Mouse (Mus musculus) midbrain, embryonic 11.5 days (tissue): Measurements from ENCODE around the gene Jag1. TPM values are rescaled to one million over a fixed set of nuclear protein-coding genes. Genes with fewer than 3 reads are reported as not detected.

ENCODE experiments used
- ATAC-seq: fragments of 200-750 bp; cut with Nextera tagmentation; 2 replicates; pipeline ENCODE4 v1.8.0; 2017; ENCODE audit warnings: moderate TSS enrichment, moderate library complexity; ENCODE audit not compliant: low FRiP score
- DNase-seq: peaks from one replicate; pipeline ENCODE4 v3.0.0; 2015; ENCODE audit warnings: low spot score; ENCODE audit errors: missing footprints
- H3K27ac ChIP-seq: fragments of 300-500 bp; sonication (generic); 2 replicates; pipeline ENCODE4 v1.5.1; 2014; ENCODE audit warnings: low read depth, low read length
- H3K27me3 ChIP-seq: fragments of 300-500 bp; sonication (generic); 2 replicates; pipeline ENCODE4 v1.6.1; 2014; ENCODE audit warnings: mild to moderate bottlenecking, low read length, moderate library complexity, mixed read lengths; ENCODE audit not compliant: control insufficient read depth, insufficient read depth
- H3K36me3 ChIP-seq: fragments of 300-500 bp; sonication (generic); 2 replicates; pipeline ENCODE4 v1.6.1; 2014; ENCODE audit warnings: mild to moderate bottlenecking, low read length, moderate library complexity, mixed read lengths; ENCODE audit not compliant: control insufficient read depth, insufficient read depth
- H3K4me1 ChIP-seq: fragments of 300-500 bp; sonication (generic); 2 replicates; pipeline ENCODE4 v1.6.1; 2014; ENCODE audit warnings: low read length; ENCODE audit not compliant: control insufficient read depth, insufficient read depth
- H3K4me2 ChIP-seq: fragments of 300-500 bp; sonication (generic); 2 replicates; pipeline ENCODE4 v1.6.1; 2014; ENCODE audit warnings: mild to moderate bottlenecking, moderate library complexity
- H3K4me3 ChIP-seq: fragments of 300-500 bp; sonication (generic); 2 replicates; pipeline ENCODE4 v1.5.1; 2014; ENCODE audit warnings: low read depth, low read length
- H3K9ac ChIP-seq: fragments of 300-500 bp; sonication (generic); 2 replicates; pipeline ENCODE4 v1.6.1; 2014; ENCODE audit warnings: low read length
- H3K9me3 ChIP-seq: fragments of 300-500 bp; sonication (generic); 2 replicates; pipeline ENCODE4 v1.6.1; 2016; ENCODE audit warnings: low read length; ENCODE audit not compliant: control insufficient read depth
- WGBS: fragments of 180-500 bp; shearing (Covaris S2); extraction: QIAGEN DNeasy Blood & Tissue Kit; methylation state at CpG from one replicate; pipeline ENCODE4 v1.1.7; 2014; 5-methylcytosine and 5-hydroxymethylcytosine counted together
- polyA plus RNA-seq: library from polyadenylated mRNA; unstranded; fragments of >200 nt; fragmentation: Nextera tagmentation; extraction: Ambion mirVana; gene quantifications from 2 replicates; pipeline ENCODE4 v1.2.1, GENCODE M21; 2014

The Jag1 gene
- polyA plus RNA-seq = 35.4 TPM in 2 replicates

DNA sequence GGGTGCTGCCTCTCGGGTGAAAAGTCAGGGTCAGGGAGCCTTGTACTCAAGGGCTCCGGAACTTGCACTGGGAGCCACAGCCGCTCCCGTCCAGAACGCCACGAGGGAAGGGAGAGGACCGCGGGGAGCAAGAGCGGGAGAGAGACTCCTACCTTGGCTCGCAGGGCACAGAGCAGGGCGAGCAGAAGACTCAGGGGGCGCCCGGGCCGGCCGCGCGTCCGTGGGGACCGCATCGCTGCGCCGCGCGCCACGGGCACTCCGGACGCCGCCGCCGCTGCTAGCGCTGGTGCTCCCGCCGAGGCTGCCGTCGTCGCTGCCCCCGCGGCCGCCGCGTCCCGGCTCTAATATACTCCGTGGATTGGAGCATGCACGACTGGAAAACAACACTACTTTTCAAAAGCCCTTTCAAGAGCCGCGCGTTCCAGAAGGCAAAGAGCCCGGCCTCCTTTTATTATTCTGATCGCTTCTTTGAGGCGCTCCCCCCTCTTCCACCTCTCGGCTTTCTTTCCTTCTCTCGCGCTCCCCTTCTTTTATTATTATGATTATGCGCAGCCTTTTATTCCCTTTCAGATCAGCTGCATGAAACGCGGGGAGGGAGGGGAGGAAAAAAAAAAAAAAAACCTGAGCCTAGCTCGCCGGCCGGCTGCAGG lies at the start of gene Jag1:
TSS of gene Jag1 (minus strand) at position 620 of the 650 bp plus-strand sequence.
- H3K9me3 ChIP-seq = no peaks in the 10 kb centered on the region
- H3K4me2 ChIP-seq = peak within 1 kb of the TSS; percentile 65
- DNase-seq = peak; percentile 95
- H3K27ac ChIP-seq = peak within 1 kb of the TSS; percentile 91
- ATAC-seq = peak; percentile 49
- WGBS = under 1% methylated on average over 59 of the region's 59 CpGs
- H3K27me3 ChIP-seq = no peaks in the 10 kb centered on the region
- peak within 1 kb of the TSS; percentile 70 for H3K4me3 ChIP-seq
- peak within 1 kb of the TSS; percentile 86 for H3K9ac ChIP-seq
- peaks cover 36% of the 10 kb centered on the region for H3K4me1 ChIP-seq
- no peaks in the 10 kb centered on the region for H3K36me3 ChIP-seq

DNA sequence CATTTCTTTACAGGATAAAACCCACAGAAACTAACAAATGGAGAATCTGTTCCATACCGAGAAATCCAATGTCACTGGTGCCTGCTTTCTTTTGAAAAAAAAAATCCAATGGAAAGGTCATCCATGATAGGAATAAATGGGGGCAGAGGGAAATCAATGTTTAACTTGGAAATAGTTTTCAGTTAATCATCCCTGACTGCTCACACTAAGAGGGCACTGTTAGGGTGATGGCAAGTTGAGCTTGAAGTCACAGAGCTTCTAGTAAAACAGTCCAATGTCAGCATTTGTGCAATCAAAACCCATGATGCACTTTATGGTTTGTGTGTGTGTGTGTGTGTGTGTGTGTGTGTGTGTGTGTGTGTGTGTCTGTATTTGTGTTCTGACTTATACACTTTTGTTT lies 39.6 kb upstream of the Jag1 start:
- Histone ChIP-seq H3K4me1 (peaks cover 6% of the 10 kb centered on the region), H3K9me3 (no peaks in the 10 kb centered on the region; the same call in 1 of the 2 replicates), H3K4me3 (no peak overlapping the region), H3K27ac (no peak overlapping the region), H3K27me3 (no peaks in the 10 kb centered on the region), H3K4me2 (no peak overlapping the region), H3K36me3 (no peaks in the 10 kb centered on the region), H3K9ac (no peak overlapping the region)
- ATAC-seq (no peak), DNase-seq (no peak)
- WGBS = 77% methylated on average over 1 of the region's 1 CpGs

DNA sequence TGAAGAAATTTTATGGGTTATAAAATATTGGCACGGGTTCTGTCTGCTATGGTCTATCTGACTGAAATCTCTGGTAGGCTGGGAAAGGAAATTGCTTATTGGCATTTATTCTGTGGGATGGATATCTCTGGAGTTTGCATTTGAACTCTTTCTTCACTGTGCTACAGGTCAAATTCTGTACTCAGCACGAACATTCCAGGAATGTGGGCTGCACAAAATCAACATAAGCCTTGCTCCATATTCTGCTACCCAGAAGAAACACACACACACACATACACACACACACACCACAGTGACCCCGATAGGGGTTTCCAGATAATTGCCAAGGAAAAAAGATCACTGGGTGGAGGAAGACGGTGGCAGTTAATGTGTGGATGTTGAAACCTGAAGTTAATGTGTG lies 37.4 kb upstream of the Jag1 start:
- ATAC-seq = no peak
- no peaks in the 10 kb centered on the region for H3K27me3 ChIP-seq
- H3K36me3 ChIP-seq = no peaks in the 10 kb centered on the region

DNA sequence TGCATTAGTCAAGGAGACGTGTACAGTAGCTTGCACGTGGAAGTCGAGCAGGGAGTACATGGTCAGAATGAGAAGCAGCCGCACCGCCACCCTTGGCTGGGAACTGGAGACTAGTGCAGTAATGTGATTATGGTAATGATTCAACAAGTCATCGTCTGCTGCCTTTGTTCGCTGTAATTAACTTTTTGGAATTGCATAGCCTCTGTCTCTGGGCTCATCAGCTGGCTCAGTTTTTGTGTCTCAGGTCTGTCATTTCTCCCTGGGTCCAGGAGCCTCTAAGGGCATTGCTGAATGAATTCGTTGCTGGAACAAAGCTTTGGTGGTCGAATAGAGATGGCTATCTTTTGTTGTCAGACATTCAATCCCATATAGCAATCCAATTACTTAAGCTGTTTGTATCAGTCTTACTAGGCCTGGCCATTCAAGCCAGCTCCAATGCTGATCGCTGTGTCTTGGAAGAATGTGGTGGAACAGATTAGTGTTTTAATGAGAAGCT lies 36.8 kb upstream of the Jag1 start:
- H3K27me3 ChIP-seq = no peaks in the 10 kb centered on the region
- DNase-seq = peak; percentile 94
- WGBS = 16% methylated on average over 10 of the region's 10 CpGs
- peaks cover 6% of the 10 kb centered on the region for H3K4me1 ChIP-seq
- ATAC-seq = peak; percentile 94
- no peak overlapping the region for H3K4me3 ChIP-seq
- no peaks in the 10 kb centered on the region for H3K36me3 ChIP-seq
- H3K9ac ChIP-seq = no peak overlapping the region
- no peak overlapping the region for H3K4me2 ChIP-seq
- H3K27ac ChIP-seq = no peak overlapping the region
- H3K9me3 ChIP-seq = no peaks in the 10 kb centered on the region; the same call in 1 of the 2 replicates

More for the DNA sequence above, 37.4 kb upstream of the Jag1 start:
- H3K4me3 ChIP-seq = no peak overlapping the region
- 37% methylated on average over 4 of the region's 4 CpGs for WGBS
- H3K9me3 ChIP-seq = no peaks in the 10 kb centered on the region; the same call in 1 of the 2 replicates
- peak; percentile 86 for DNase-seq
- H3K4me1 ChIP-seq = peaks cover 6% of the 10 kb centered on the region
- H3K27ac ChIP-seq = peak overlapping the region; percentile 30; the same call in 1 of the 2 replicates
- no peak overlapping the region for H3K4me2 ChIP-seq
- H3K9ac ChIP-seq = no peak overlapping the region

DNA sequence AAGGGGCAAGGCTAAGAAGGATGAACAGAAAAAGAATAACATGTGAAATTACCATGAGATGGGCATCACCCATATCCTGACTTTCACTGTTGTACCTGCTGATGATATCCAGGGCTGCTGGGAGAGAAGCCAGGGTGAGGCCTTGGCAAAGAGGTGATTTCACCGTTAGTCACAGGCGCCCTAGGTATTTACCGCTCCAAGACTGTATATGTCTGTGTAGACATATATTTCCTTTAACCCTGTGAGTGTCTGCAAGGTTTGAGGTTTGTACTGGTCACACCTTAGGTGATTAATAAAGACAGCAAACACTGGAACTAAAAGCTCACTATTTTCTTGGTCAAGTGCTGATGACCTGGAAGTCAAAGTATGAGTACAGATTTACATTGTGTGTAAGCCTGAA lies 34.5 kb upstream of the Jag1 start:
- ATAC-seq (no peak), DNase-seq (no peak)
- H3K4me1 ChIP-seq = peaks cover 6% of the 10 kb centered on the region
- H3K36me3 ChIP-seq = no peaks in the 10 kb centered on the region
- WGBS = 95% methylated on average over 3 of the region's 3 CpGs
- H3K9me3 ChIP-seq = no peaks in the 10 kb centered on the region; the same call in 1 of the 2 replicates
- H3K4me3 ChIP-seq = no peak overlapping the region
- no peak overlapping the region for H3K9ac ChIP-seq
- H3K27me3 ChIP-seq = no peaks in the 10 kb centered on the region
- no peak overlapping the region for H3K4me2 ChIP-seq
- H3K27ac ChIP-seq = no peak overlapping the region

DNA sequence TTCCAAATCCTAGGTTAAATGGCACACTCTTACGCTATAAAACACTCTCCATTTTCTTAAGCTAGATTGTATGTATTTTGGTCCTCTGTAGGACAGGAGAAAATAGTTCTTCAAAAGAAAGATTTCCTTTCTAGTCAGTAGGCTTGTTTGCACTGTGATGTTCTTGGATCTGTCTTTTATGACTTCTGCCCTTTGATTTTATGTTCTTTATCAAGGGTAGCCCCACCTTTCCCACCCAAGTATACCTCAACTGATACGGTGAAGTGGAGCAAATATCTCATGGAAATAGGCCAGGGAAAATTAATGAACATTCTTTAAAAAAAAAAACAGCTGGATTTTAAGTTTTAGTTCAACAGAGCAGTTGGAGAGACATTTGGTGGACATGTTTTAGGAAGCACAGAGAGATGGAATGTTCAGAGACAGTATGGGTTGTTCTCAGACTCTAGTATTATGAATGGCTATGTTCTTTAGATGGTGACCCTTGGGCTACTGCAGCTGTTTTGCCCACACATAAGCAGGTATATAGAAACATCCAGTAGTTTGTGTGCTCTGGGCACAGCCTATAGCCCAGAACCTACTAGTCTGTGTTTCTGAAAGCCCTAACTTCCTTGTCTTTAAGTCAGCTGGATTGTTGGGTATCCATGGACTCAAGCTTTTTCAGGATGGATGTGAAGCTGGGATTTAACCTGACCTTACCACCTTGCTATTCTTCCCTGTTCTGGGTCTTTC lies 30.7 kb upstream of the Jag1 start:
- no peak overlapping the region for H3K9ac ChIP-seq
- ATAC-seq (no peak), DNase-seq (no peak)
- no peaks in the 10 kb centered on the region for H3K27me3 ChIP-seq
- no peaks in the 10 kb centered on the region for H3K36me3 ChIP-seq
- no peak overlapping the region for H3K4me2 ChIP-seq
- H3K4me3 ChIP-seq = no peak overlapping the region
- no peaks in the 10 kb centered on the region; the same call in 1 of the 2 replicates for H3K9me3 ChIP-seq
- H3K27ac ChIP-seq = no peak overlapping the region
- H3K4me1 ChIP-seq = no peaks in the 10 kb centered on the region
- WGBS = 90% methylated on average over 2 of the region's 2 CpGs

DNA sequence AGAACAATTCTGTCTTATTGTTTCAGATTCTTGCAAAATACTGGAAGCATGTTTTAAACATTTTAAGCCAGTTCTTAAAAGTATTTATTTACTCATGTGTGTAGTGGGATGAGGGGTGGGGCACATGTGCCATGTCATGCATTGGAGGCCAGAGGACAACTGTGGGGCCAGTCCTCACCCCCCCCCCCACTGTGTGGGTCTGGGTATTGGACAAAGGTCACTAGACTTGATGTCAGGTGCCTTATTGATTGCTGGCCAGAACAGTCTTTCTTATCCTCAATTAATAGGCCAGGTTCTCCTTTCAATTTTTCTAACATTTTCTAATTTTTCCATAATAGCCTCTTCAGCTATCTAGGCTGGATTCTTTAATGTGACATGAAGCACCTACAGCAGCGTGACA lies 21.6 kb upstream of the Jag1 start:
- H3K4me1 ChIP-seq = no peaks in the 10 kb centered on the region
- H3K4me2 ChIP-seq = no peak overlapping the region
- H3K9ac ChIP-seq = no peak overlapping the region
- no peak for ATAC-seq
- H3K27ac ChIP-seq = no peak overlapping the region
- no peaks in the 10 kb centered on the region for H3K36me3 ChIP-seq
- H3K27me3 ChIP-seq = no peaks in the 10 kb centered on the region
- 81% methylated on average over 1 of the region's 1 CpGs for WGBS
- no peaks in the 10 kb centered on the region for H3K9me3 ChIP-seq
- DNase-seq = no peak
- no peak overlapping the region for H3K4me3 ChIP-seq

DNA sequence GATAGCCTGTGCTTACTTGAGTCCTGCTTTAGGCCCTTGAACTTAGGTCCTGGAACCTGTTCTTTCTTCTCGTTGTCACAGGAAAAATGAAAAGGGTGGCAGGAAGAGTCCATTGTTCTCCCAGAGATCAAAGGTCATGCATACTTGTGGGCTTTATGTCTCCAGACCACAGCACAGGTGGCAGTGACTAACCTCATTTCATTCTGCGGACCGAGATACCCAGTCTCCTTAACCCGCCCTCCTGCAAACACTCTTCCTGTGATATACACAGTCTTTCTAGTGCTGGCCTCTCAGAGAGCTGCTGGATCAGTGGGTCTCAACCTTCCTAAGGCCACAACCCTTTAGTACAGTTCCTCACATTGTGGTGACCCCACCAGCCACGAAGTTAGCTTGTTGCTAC lies 17.6 kb upstream of the Jag1 start:
- H3K4me1 ChIP-seq = no peaks in the 10 kb centered on the region
- no peaks in the 10 kb centered on the region for H3K27me3 ChIP-seq
- H3K27ac ChIP-seq = no peak overlapping the region
- WGBS = 88% methylated on average over 5 of the region's 5 CpGs
- no peaks in the 10 kb centered on the region for H3K9me3 ChIP-seq
- ATAC-seq (no peak), DNase-seq (no peak)
- H3K4me2 ChIP-seq = no peak overlapping the region
- no peaks in the 10 kb centered on the region for H3K36me3 ChIP-seq
- H3K9ac ChIP-seq = no peak overlapping the region
- no peak overlapping the region for H3K4me3 ChIP-seq

DNA sequence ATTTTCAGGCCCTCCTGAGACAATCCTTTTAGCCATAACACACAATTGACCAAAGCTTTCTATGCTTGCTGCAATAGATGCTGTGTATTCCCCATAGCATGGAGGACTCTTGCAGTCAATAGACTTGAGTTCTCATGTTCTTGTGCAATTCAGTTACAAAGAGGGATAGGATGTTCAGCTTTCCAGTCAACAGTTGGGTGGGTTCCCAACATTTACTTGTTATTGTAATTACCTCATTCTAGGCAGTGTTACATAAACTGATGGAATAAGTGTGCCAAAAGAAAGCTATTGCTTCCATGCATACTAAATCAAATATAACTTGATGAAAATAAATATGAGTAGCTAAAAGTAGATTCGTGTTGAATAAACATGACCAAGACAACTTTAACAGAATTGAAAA lies 8.4 kb upstream of the Jag1 start:
- Histone ChIP-seq H3K27me3 (no peaks in the 10 kb centered on the region), H3K27ac (no peak overlapping the region), H3K4me2 (no peak overlapping the region), H3K9me3 (no peaks in the 10 kb centered on the region), H3K9ac (no peak overlapping the region), H3K36me3 (no peaks in the 10 kb centered on the region), H3K4me3 (no peak overlapping the region), H3K4me1 (no peaks in the 10 kb centered on the region)
- DNase-seq = no peak
- ATAC-seq = no peak
- 89% methylated on average over 1 of the region's 1 CpGs for WGBS
